Mouse (Mus musculus): ENCODE measurements at regions not wholly inside any gene's neighbourhood (a gene's known extent, or its start where the extent isn't known, plus 50 kb on each side); places are given as distances from the start of the nearest gene placed in this dataset.
A peak's percentile ranks its signal among the peaks of the same experiment; 100 is the strongest.

- DNase-seq (ENCODE audit: low read depth, low spot score), result no peak
Measured at GRCm38 (mm10) chr8:90762390-90762789, 54.8 kb downstream of the Gm19935 start.

- no peak for DNase-seq (ENCODE audit: low read depth, low spot score)
Measured at GRCm38 (mm10) chr8:90761947-90762346, 55.2 kb downstream of the Gm19935 start.

GRCm38 (mm10) chr8:90761446-90761845 lies 55.7 kb downstream of the Gm19935 start:
- DNase-seq (ENCODE audit: low read depth, low spot score), result no peak

- no peak for DNase-seq (ENCODE audit: low read depth, low spot score)
Measured at GRCm38 (mm10) chr8:90759531-90759930, 57.7 kb downstream of the Gm19935 start.

- no peak for DNase-seq (ENCODE audit: low read depth, low spot score)
Measured at GRCm38 (mm10) chr8:90755020-90755419, 62.2 kb downstream of the Gm19935 start.

GRCm38 (mm10) chr8:90743546-90743945 lies 73.6 kb downstream of the Gm19935 start:
- no peak for DNase-seq (ENCODE audit: low read depth, low spot score)

- no peak for DNase-seq (ENCODE audit: low read depth, low spot score)
Measured at GRCm38 (mm10) chr8:90740963-90741733, 76.0 kb downstream of the Gm19935 start.

- no peak for DNase-seq (ENCODE audit: low read depth, low spot score)
Measured at GRCm38 (mm10) chr8:90740302-90740962, 76.8 kb downstream of the Gm19935 start.

GRCm38 (mm10) chr8:90728011-90728410 lies 89.2 kb downstream of the Gm19935 start:
- DNase-seq (ENCODE audit: low read depth, low spot score), result no peak

- DNase-seq (ENCODE audit: low read depth, low spot score), result no peak
Measured at GRCm38 (mm10) chr8:90725188-90725587, 92.0 kb downstream of the Gm19935 start.

- no peak for DNase-seq (ENCODE audit: low read depth, low spot score)
Measured at GRCm38 (mm10) chr8:90716436-90716835, 100.8 kb downstream of the Gm19935 start.

- DNase-seq (ENCODE audit: low read depth, low spot score), result peak; percentile 34
Measured at GRCm38 (mm10) chr8:90708524-90708923, 108.7 kb downstream of the Gm19935 start.

- no peak for DNase-seq (ENCODE audit: low read depth, low spot score)
Measured at GRCm38 (mm10) chr8:90692516-90692915, 124.7 kb downstream of the Gm19935 start.

- DNase-seq (ENCODE audit: low read depth, low spot score), result no peak
Measured at GRCm38 (mm10) chr8:90685076-90685475, 132.1 kb downstream of the Gm19935 start.

GRCm38 (mm10) chr8:90670471-90671057 lies 146.6 kb downstream of the Gm19935 start:
- DNase-seq (ENCODE audit: low read depth, low spot score), result peak; percentile 78

- no peak for DNase-seq (ENCODE audit: low read depth, low spot score)
Measured at GRCm38 (mm10) chr8:90669396-90669795, 147.8 kb downstream of the Gm19935 start.

- DNase-seq (ENCODE audit: low read depth, low spot score), result no peak
Measured at GRCm38 (mm10) chr8:90659066-90659465, 158.1 kb downstream of the Gm19935 start.

- DNase-seq (ENCODE audit: low read depth, low spot score), result no peak
Measured at GRCm38 (mm10) chr8:90657641-90658051, 159.5 kb downstream of the Gm19935 start.

GRCm38 (mm10) chr8:90657116-90657515 lies 160.1 kb downstream of the Gm19935 start:
- DNase-seq (ENCODE audit: low read depth, low spot score), result no peak

GRCm38 (mm10) chr8:90656436-90657090 lies 160.6 kb downstream of the Gm19935 start:
- no peak for DNase-seq (ENCODE audit: low read depth, low spot score)

GRCm38 (mm10) chr8:90654786-90655185 lies 162.4 kb downstream of the Gm19935 start:
- no peak for DNase-seq (ENCODE audit: low read depth, low spot score)

GRCm38 (mm10) chr8:90642392-90642791 lies 174.8 kb downstream of the Gm19935 start:
- DNase-seq (ENCODE audit: low read depth, low spot score), result no peak
